Mouse (Mus musculus) granulocyte monocyte progenitor cell, adult 5-6 weeks (primary cell): ENCODE measurements around the gene Gramd4. TPM values are rescaled to one million over a fixed set of nuclear protein-coding genes. Genes with fewer than 3 reads are reported as not detected.

Source experiments
- ATAC-seq: replicated peaks from 2 replicates; pipeline ENCODE4 v1.8.0; 2016; ENCODE audit warnings: mild to moderate bottlenecking, moderate TSS enrichment, inconsistent platforms; ENCODE audit not compliant: poor library complexity, severe bottlenecking
- total RNA-seq, 2 experiments: library from RNA; stranded (forward) in 1 of 2; stranded (reverse) in 1 of 2; fragments of 200-712, 200-1000 nt in 1 of 2; fragments of >200 nt in 1 of 2; fragmentation: Nextera tagmentation in 1 of 2; gene quantifications; 2 replicates each; pipeline ENCODE4 v1.2.3; 2014 to 2017

Gramd4 gene
- 15.0 and 19.9 TPM in 2 replicates for total RNA-seq (2014; fragmentation: Nextera tagmentation)
- total RNA-seq (2017) = 15.9 and 18.4 TPM in 2 replicates

GRCm38 (mm10) chr15:86057413-86057812 is at the start of gene Gramd4:
Gene Gramd4 (plus strand): TSS chr15:86057695.
- ATAC-seq = peak; percentile 26

GRCm38 (mm10) chr15:86013130-86013529 is 44.4 kb upstream of the Gramd4 start:
- ATAC-seq = no peak

DNA sequence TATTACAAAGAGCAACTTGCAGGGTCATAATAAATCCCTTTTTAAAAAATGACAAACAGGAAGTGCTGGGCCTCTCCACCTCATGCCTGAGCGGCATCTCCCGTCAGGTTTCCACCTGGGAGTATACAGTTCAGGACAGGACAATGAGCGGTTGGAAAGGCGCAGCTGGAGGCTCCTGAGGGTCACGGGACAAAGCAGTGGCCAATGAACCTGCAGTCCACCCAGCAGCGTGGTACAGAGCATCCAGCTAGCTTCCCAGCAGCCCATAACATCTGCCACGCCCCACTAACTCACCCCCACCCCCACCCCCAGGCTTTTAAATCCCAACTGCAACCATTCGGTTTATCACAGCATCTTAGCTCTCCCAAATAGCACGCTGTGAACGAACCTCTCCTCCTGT is 43.8 kb upstream of the Gramd4 start:
- no peak for ATAC-seq

DNA sequence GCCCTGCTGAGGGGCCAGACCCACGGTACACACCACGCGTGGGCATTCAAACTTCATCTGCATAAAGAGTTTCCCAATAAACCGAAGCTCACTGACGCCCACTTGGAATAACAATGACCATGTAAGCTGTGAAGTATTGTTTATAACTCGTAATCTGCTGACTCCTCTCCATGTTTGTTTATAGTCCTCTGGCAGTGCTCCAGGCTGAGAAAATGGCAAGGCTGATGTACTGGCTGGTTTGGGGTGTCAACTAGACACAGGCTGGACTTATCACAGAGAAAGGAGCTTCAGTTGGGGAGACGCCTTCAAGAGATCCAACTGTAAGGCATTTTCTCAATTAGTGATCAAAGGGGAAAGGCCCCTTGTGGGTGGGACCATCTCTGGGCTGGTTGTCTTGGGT is 42.5 kb upstream of the Gramd4 start:
- no peak for ATAC-seq

DNA sequence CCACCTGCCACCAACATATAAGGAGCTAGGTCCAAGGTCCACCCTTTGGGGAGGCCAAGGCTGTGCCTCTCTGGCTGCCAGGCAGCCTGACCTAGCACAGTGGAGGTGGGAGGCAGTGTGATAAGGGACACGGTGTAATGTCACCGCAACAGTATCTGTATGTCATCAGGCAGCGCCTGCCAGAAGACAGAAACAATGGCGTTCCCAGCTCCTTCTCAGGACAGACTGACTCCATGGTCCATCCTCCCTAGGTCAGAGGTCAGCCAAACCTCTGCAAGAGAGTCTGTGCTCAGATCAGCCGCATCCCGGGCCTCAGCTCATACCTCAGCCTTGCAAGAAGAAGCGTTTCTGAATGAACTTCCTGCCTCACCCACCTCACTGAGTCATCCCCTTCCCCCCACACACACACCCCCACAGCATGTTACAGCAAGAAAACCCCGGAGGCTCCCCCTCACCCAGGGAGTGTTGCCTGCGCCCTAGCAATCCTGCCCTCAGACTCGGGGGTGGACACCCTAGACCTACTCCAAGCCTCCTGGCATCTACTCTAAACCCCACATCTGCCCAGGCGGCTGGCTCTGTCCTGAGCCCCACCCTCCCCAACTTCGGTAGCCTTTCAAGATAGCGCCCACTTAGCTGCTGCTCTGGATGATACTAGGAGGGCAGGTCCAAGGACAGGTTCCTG is 41.5 kb upstream of the Gramd4 start:
- ATAC-seq = 0 out of 2 replicates have a peak, but pooled peaks have one; percentile 17

DNA sequence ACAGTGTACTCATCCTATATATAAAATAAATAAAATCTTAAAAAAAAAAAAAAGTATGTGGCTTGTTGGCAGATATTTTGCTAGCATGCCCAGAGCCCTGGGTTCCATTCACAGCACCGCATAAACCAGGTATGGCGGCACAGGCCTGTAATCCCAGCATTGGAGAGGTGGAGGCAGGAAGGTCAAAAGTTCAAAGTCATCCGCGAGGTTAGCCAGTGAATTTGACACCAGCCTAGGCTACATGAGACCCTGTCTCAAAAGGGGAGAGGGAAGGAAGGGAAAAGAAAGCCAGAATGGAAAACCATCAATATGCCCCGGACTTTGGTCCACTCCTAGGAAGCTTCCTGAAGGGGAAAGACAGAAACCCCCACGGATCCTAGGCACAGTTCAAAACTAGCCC is 40.2 kb upstream of the Gramd4 start:
- ATAC-seq = no peak

- ATAC-seq = no peak
These were observed 38.6 kb upstream of the Gramd4 start for GRCm38 (mm10) chr15:86018753-86019512.

DNA sequence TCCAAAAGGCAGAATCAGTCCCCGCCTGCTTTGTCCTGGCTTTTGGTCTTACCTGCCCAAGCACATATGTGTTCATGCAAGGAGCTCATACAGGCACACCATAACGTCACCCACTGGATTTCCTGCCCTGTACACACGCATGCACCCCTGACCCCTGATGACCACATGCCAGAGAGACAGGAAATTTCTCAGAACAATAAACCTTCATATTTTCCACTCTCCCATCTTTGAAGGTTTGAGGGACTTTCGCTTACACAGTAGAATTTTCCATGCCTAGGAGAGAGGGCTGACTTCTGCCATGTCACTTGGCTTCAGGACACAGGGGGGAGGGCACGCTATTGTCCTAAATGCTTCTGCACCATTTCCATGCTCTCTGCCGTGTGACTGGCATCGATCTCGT is 37.5 kb upstream of the Gramd4 start:
- no peak for ATAC-seq

GRCm38 (mm10) chr15:86021301-86021700 is 36.2 kb upstream of the Gramd4 start:
- ATAC-seq = no peak

DNA sequence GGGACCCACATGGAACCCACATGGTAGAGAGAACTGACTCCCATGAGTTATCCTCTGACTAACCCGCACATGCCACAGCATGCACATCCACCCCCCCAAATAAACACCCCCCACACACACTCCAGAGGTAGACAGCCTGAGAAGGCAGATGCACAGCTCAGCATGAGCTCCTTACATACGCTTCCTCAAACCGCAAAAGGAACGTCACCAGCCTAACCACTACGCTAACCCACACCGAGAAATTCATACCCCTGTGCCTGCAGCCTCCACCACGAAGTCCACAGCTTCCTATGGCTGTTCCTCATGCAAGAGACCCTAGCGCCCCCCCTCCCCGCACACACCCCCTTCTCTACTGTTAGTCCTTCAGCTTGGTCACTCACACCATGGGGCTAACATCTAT is 35.5 kb upstream of the Gramd4 start:
- peak; percentile 69 for ATAC-seq

- ATAC-seq = no peak
These were observed 29.6 kb upstream of the Gramd4 start for GRCm38 (mm10) chr15:86027871-86028270.

DNA sequence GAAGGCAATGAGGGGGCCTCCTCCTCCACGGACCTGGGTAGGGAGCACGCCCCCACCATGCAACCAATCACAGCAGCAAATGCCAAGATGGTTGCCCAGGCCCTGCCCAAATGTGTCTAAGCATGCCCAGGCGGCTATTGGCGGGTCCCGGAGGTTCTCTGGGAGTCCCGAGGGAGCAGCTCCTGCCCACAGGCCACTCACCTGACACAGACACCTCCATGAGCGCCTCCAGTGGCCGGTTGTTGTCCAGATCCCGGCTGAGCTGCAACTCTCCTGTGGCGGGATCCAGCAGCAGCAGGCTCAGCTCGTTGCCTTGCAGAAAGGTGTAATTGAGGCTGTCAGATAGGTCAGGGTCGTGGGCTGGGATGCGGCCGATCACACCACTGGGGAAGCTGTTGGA is 27.5 kb upstream of the Gramd4 start:
- ATAC-seq = no peak

- ATAC-seq = peak; percentile 63
These were observed 24.7 kb upstream of the Gramd4 start for GRCm38 (mm10) chr15:86032811-86033190.

DNA sequence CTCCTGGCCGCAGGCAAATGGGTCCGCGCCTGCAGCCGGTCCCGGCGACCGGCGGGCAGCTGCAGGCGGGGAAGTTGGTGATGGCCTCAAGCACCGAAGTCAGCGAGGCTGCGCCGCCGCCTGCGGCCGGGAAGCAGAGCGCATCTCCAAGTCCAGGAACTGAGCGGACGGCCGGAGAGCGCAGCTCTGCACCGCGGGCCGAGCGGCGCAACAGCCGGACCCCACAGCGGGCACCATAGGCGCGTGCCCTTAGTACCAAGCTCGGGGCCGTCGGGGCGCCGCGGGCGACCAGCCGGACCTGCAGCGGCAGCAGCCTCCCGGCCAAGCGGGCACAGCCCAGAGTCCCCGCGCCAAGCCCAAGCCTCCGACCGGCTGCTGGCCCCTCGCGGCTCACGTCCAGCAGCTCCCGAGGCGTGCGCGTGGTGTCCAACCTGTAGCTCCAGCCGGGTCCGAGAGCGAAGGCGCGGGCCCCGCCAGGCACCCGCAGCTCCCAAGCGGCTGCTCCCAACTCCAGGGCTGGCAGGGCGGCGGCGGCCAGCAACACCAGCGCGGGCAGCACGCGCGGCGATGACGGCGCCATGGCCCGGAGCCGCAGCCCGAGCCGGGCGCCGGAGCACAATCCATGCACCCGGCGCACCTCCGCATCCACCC is 24.2 kb upstream of the Gramd4 start, which contains the start of gene Celsr1:
Celsr1 (minus strand) TSS at position 587 of the 651 bp plus-strand sequence.
- peak; percentile 3; the same call in 1 of the 2 replicates for ATAC-seq

DNA sequence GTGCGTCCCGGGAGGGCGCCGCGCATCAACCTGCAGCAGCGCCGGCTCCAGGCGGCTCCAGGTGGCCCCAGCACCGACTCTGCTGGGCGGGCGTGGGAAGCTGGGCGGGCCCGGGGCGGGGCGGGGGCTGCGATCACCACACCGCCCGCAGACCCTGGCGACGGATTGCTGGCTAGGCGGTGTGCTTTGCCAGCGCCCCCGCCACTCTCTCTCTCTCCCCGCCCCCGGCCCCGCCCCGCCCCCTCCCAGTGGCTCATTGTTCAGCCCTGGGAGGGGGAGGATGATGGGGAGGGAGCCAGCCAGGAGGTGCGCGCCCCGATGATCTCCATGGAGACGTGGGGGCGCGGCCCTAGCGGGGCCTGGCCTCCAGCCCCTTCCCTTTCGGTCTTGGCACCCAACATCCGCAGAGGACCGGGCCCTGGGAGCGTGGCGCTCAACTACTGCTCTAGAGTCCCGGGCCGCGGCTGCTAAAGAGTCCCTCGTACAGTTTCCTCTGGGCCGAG is 23.4 kb upstream of the Gramd4 start:
- ATAC-seq = peak; percentile 65

DNA sequence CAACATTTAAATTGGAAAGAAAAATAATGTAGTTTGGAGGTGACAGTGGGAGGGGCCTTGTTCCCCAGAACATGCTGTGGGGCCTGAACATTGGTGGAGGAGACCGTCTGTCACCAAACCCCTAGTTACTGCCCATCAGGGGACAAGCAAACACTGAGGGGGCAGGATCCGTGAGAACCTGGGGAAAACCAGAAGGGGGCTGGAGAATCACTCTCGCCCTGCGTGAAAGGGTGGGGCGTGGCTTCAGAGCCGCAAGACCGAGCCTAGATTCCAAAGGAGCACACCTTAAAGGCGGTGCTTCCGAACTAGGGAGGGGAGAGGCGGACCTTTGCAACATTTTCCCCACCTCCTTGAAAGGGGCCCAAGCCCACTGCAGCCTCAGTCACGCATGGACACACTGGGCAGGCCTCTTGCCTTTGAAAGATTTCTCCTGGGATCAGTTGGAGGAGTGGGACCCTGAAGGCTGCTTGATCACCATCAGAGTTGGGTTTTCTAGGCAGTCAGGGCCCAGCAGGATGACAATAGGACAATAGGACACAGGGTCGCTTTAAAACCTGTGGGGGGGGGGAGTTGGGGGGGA is 22.6 kb upstream of the Gramd4 start:
- peak; percentile 15 for ATAC-seq

GRCm38 (mm10) chr15:86035913-86036312 is 21.6 kb upstream of the Gramd4 start:
- ATAC-seq = no peak

DNA sequence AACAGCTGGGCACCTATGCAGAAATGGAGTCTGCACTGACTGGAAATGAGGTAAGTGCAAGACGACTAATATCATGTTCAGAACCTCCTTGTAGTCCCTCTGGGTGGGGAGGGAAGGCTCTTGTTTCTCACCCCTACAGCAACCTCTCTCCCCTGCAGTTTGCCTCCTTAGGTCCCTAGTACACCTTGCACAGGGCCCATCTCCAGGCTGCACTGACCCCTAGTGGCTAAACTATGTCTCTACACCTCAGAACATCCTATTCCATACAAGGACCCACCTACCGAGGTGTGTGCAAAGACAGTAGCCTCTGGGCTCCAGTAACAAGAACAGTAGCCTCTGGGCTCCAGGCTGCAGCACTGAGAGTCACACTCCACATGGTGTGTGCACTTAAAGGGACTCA is 18.7 kb upstream of the Gramd4 start:
- peak; percentile 64 for ATAC-seq

DNA sequence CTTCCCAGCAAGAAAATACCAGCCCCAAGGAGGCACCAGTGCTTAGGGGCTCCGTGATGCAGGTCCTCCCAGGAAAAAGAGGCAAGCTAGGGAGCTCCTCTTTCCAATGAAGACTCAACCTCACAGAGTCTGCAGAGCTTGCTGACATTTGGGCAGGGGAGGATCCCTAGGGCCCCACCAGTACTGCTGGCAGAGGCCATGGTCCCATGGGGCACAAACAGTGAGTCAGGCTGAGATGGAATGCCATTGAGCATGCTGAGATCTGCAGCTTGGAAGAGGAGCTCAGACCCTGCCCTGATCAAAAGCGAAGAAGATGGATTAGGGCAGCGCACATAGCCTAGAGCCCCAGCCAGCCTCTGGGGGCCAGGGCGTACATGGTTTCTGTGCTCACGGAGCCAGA is 16.1 kb upstream of the Gramd4 start:
- ATAC-seq = no peak

- peak; percentile 61 for ATAC-seq
These were observed 15.1 kb upstream of the Gramd4 start for GRCm38 (mm10) chr15:86042364-86042763.

DNA sequence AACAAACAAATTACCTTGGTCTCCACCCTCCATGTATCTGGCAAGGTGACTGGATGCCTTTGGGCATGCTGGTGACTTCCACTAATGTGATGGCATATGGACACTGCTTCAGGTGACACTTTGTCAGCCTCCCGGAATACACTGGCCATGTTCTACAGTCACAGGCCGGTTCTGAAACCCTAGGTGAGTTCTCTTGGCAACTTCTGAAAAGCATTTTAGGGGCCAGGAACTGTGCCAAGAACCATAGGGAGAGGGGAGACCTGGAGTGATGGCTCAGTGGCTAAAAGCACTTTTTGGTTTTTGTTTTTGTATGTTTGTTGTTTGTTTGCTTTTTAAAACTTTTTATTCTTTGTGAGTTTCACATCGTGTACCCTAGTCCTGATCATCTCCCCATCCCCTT is 8.0 kb upstream of the Gramd4 start:
- ATAC-seq = no peak
